Mouse (Mus musculus): ENCODE data around the gene Haspin. TPM values are rescaled to one million over a fixed set of nuclear protein-coding genes. Genes with fewer than 3 reads are reported as not detected.

Gene Haspin
- polyA plus RNA-seq (2015; fragmentation: Nextera tagmentation; extraction: Ambion mirVana): 7.3 and 8.5 TPM in 2 replicates

- Histone ChIP-seq H3K27ac (peak within 1 kb of the TSS; percentile 20; the same call in 1 of the 2 replicates), H3K4me2 (ENCODE audit: low read length) (peak within 1 kb of the TSS; percentile 86), H3K36me3 (ENCODE audit: insufficient read depth, low read length) (no peaks in the 10 kb centered on the region)
These were observed at the start of gene Haspin for GRCm38 (mm10) chr11:73137591-73138501. Gene Haspin (minus strand): TSS chr11:73138294.

GRCm38 (mm10) chr11:73187231-73187630, 49.1 kb upstream of the Haspin start:
- no peak for TF ChIP-seq CTCF (IDR thresholded peaks at IDR 0.05; ENCODE audit: low read depth)
- Histone ChIP-seq H3K9ac (ENCODE audit: low read depth, low read length) (no peak overlapping the region), H3K27me3 (ENCODE audit: insufficient read depth, low read length) (no peaks in the 10 kb centered on the region), H3K36me3 (ENCODE audit: insufficient read depth, low read length) (peaks cover 26% of the 10 kb centered on the region), H3K27ac (no peak overlapping the region), H3K4me3 (replicated peaks; ENCODE audit: low read depth, low read length) (no peak overlapping the region), H3K4me1 (replicated peaks; ENCODE audit: insufficient read depth, low read length) (no peaks in the 10 kb centered on the region), H3K4me2 (ENCODE audit: low read length) (no peak overlapping the region), H3K9me3 (replicated peaks; ENCODE audit: low read length) (no peaks in the 10 kb centered on the region)
- 0 out of 2 replicates have a peak, but pooled peaks have one; percentile 44 for ATAC-seq (replicated peaks; ENCODE audit: low FRiP score, low read depth)
- no peak for DNase-seq (ENCODE audit: low spot score)
- 88% methylated on average over 6 of the region's 6 CpGs for WGBS

More at GRCm38 (mm10) chr11:73137591-73138501, at the start of gene Haspin:
- peak within 1 kb of the TSS; percentile 90 for H3K4me3 ChIP-seq (replicated peaks; ENCODE audit: low read depth, low read length)
- peak within 1 kb of the TSS; percentile 82 for H3K9ac ChIP-seq (ENCODE audit: low read depth, low read length)
- under 1% methylated on average over 77 of the region's 84 CpGs for WGBS
- DNase-seq (ENCODE audit: low spot score) (peak; percentile 94), ATAC-seq (replicated peaks; ENCODE audit: low FRiP score, low read depth) (peak; percentile 94)
- TF ChIP-seq CTCF (IDR thresholded peaks at IDR 0.05; ENCODE audit: low read depth): peak; percentile 97
- no peaks in the 10 kb centered on the region for H3K27me3 ChIP-seq (ENCODE audit: insufficient read depth, low read length)
- H3K9me3 ChIP-seq (replicated peaks; ENCODE audit: low read length): no peaks in the 10 kb centered on the region
- H3K4me1 ChIP-seq (replicated peaks; ENCODE audit: insufficient read depth, low read length): peaks cover 10% of the 10 kb centered on the region; the same call in 1 of the 2 replicates

- Histone ChIP-seq H3K4me1 (replicated peaks; ENCODE audit: insufficient read depth, low read length) (no peaks in the 10 kb centered on the region), H3K27ac (no peak overlapping the region), H3K36me3 (ENCODE audit: insufficient read depth, low read length) (peaks cover 21% of the 10 kb centered on the region), H3K4me2 (ENCODE audit: low read length) (no peak overlapping the region), H3K9ac (ENCODE audit: low read depth, low read length) (no peak overlapping the region), H3K4me3 (replicated peaks; ENCODE audit: low read depth, low read length) (no peak overlapping the region), H3K27me3 (ENCODE audit: insufficient read depth, low read length) (no peaks in the 10 kb centered on the region), H3K9me3 (replicated peaks; ENCODE audit: low read length) (no peaks in the 10 kb centered on the region)
- 91% methylated on average over 10 of the region's 10 CpGs for WGBS
- no peak for ATAC-seq (replicated peaks; ENCODE audit: low FRiP score, low read depth)
- no peak for DNase-seq (ENCODE audit: low spot score)
- TF ChIP-seq CTCF (IDR thresholded peaks at IDR 0.05; ENCODE audit: low read depth): no peak
These were observed 48.0 kb upstream of the Haspin start for GRCm38 (mm10) chr11:73185872-73186615.

GRCm38 (mm10) chr11:73177895-73178294, 39.8 kb upstream of the Haspin start:
- Histone ChIP-seq H3K36me3 (ENCODE audit: insufficient read depth, low read length) (peaks cover 3% of the 10 kb centered on the region; the same call in 1 of the 2 replicates), H3K9me3 (replicated peaks; ENCODE audit: low read length) (no peaks in the 10 kb centered on the region), H3K4me2 (ENCODE audit: low read length) (peak overlapping the region; percentile 73), H3K4me1 (replicated peaks; ENCODE audit: insufficient read depth, low read length) (peaks cover 14% of the 10 kb centered on the region), H3K9ac (ENCODE audit: low read depth, low read length) (peak overlapping the region; percentile 95), H3K4me3 (replicated peaks; ENCODE audit: low read depth, low read length) (peak overlapping the region; percentile 98), H3K27ac (peak overlapping the region; percentile 98), H3K27me3 (ENCODE audit: insufficient read depth, low read length) (no peaks in the 10 kb centered on the region)
- peak; percentile 34; the same call in 1 of the 2 replicates for TF ChIP-seq CTCF (IDR thresholded peaks at IDR 0.05; ENCODE audit: low read depth)
- WGBS: 0% methylated on average over 2 of the region's 2 CpGs
- no peak for ATAC-seq (replicated peaks; ENCODE audit: low FRiP score, low read depth)
- peak; percentile 45 for DNase-seq (ENCODE audit: low spot score)

GRCm38 (mm10) chr11:73177509-73177875, 39.4 kb upstream of the Haspin start:
- Histone ChIP-seq H3K27ac (peak overlapping the region; percentile 98), H3K9ac (ENCODE audit: low read depth, low read length) (peak overlapping the region; percentile 95), H3K4me3 (replicated peaks; ENCODE audit: low read depth, low read length) (peak overlapping the region; percentile 98), H3K4me1 (replicated peaks; ENCODE audit: insufficient read depth, low read length) (peaks cover 14% of the 10 kb centered on the region), H3K4me2 (ENCODE audit: low read length) (peak overlapping the region; percentile 73), H3K27me3 (ENCODE audit: insufficient read depth, low read length) (no peaks in the 10 kb centered on the region), H3K9me3 (replicated peaks; ENCODE audit: low read length) (no peaks in the 10 kb centered on the region), H3K36me3 (ENCODE audit: insufficient read depth, low read length) (peaks cover 3% of the 10 kb centered on the region; the same call in 1 of the 2 replicates)
- no peak for TF ChIP-seq CTCF (IDR thresholded peaks at IDR 0.05; ENCODE audit: low read depth)
- under 1% methylated on average over 25 of the region's 28 CpGs for WGBS
- peak; percentile 96 for DNase-seq (ENCODE audit: low spot score)
- peak; percentile 85 for ATAC-seq (replicated peaks; ENCODE audit: low FRiP score, low read depth)

All from kidney, postnatal 0 days (tissue).